8 mouse cellular contexts compared by ENCODE assay signal in the genomic region with DNA sequence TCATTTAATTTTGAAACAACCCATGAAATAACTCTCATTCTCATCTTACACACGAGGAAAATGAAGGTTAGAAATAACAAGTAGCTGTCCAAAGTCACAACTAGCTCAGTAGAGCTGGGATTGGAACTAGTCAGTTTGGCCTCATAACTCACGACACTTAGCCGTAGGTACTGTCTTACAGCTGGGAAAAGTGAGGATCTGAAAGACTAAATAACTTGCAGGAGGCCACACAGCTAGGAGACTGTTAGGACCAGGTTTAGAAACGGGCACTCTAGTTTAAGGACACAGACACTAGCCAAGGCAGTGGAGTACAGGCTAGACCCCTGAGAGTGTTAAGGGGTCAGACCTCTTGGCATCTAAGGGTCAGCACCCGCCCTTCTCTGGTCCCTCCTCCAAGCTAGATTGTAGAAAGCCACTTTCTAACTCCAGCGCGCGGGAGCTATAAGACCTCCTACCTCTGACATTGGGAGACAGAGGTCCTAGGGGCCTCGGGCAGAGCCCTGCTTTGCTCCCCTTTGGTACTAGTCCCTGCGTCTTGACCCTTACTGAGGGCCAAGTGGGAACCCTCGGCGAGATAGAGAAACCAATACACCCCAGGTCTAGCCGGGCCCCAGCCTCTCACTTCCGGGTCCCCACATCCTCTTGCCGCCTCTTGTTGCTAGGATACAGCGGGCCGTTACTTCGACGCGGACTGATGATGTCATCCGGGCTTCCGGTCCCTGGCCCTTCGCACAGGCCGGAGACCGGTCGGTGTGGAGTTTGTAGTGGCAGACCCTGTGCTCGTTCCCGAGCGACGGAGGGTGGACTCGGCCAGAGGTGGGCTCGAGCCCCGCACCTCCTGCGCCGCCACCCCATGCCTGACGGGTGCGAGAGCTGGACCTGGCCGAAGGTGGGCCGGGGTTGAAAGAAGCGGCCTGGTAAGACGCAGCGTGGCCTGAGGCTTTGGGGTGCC. TPM values are rescaled to one million over a fixed set of nuclear protein-coding genes. Genes with fewer than 3 reads are reported as not detected.
DNase-seq lines count a peak whose midpoint lies in the region; ATAC-seq and TF ChIP-seq lines count a peak whose summit lies in the region.

Glb1l (minus strand) TSS at position 678 of the 952 bp plus-strand sequence.
Stk16 (plus strand) TSS at position 703 of the 952 bp plus-strand sequence.

- DNase-seq in ES-E14 (ENCODE audit: low read depth, low spot score), result peak; percentile 91
- peak; percentile 95 for DNase-seq in cerebellum, adult 11-12 months
- peak; percentile 97 for DNase-seq in heart, postnatal 36 days
- peak; percentile 94 to 98 for DNase-seq in layer of hippocampus, adult 2 months (ENCODE audit: low spot score in 2 of 2)
- DNase-seq in lung, embryonic 14.5 days, result peak; percentile 99
- DNase-seq in thymus, adult 2 months, result peak; percentile 96

- in situ Hi-C loops in ES-E14 (cut with MboI; ENCODE audit: low sequenced_read_pairs in 2 of 2, unreplicated experiment in 2 of 2), result no loop called here

- WGBS in forebrain, embryonic 16.5 days, result 5% methylated on average over 42 of the region's 42 CpGs
- 5% methylated on average over 42 of the region's 42 CpGs for WGBS in lung, embryonic 14.5 days
- 4% methylated on average over 42 of the region's 42 CpGs for WGBS in olfactory bulb, adult 2 months
- 3% methylated on average over 42 of the region's 42 CpGs for WGBS in thymus, adult 2 months

- TF ChIP-seq CTCF in layer of hippocampus, adult 2 months (conservative IDR thresholded peaks at IDR 0.05), result no peak
- no peak for TF ChIP-seq CTCF in lung, embryonic 14.5 days (IDR thresholded peaks at IDR 0.05; ENCODE audit: low read depth)
- TF ChIP-seq CTCF in olfactory bulb, adult 2 months (IDR thresholded peaks at IDR 0.05; ENCODE audit: insufficient read depth, low read depth, low read length), result no peak
- TF ChIP-seq CTCF in thymus, adult 2 months (IDR thresholded peaks at IDR 0.05; ENCODE audit: borderline replicate concordance, control insufficient read depth, extremely low read depth, insufficient read depth, low read length, poor library complexity), result peak; percentile 16; the same call in 1 of the 2 replicates

- 0 out of 2 replicates have a peak, but pooled peaks cover 4% of the 10 kb centered on the region for H3K27me3 ChIP-seq in forebrain, embryonic 16.5 days (replicated peaks; ENCODE audit: control insufficient read depth, insufficient read depth, low read length)
- no peaks in the 10 kb centered on the region for H3K27me3 ChIP-seq in lung, embryonic 14.5 days (ENCODE audit: insufficient read depth, low read length)
- H3K27me3 ChIP-seq in thymus, adult 2 months (ENCODE audit: control insufficient read depth, insufficient read depth, low read length), result no peaks in the 10 kb centered on the region

- H3K4me2 ChIP-seq in forebrain, embryonic 16.5 days (ENCODE audit: low read length), result peak within 1 kb of the TSS; percentile 73
- peak within 1 kb of the TSS; percentile 72 for H3K4me2 ChIP-seq in lung, embryonic 14.5 days

- no peaks in the 10 kb centered on the region for H3K9me3 ChIP-seq in ES-E14 (ENCODE audit: control insufficient read depth, insufficient read depth, low read depth, low read length)
- H3K9me3 ChIP-seq in forebrain, embryonic 16.5 days (ENCODE audit: control insufficient read depth, low read length), result no peaks in the 10 kb centered on the region
- H3K9me3 ChIP-seq in lung, embryonic 14.5 days (ENCODE audit: low read depth, low read length), result no peaks in the 10 kb centered on the region

- no peak within 1 kb of the TSS for H3K27ac ChIP-seq in ES-E14 (ENCODE audit: insufficient read depth, low read depth, low read length, poor library complexity, severe bottlenecking)
- H3K27ac ChIP-seq in forebrain, embryonic 16.5 days (ENCODE audit: low read length), result no peak within 1 kb of the TSS; the same call in 1 of the 2 replicates
- peak within 1 kb of the TSS; percentile 96 for H3K27ac ChIP-seq in layer of hippocampus, adult 2 months
- H3K27ac ChIP-seq in lung, embryonic 14.5 days (ENCODE audit: low read depth), result peak within 1 kb of the TSS; percentile 42; the same call in 1 of the 2 replicates
- peak within 1 kb of the TSS; percentile 50; the same call in 1 of the 2 replicates for H3K27ac ChIP-seq in olfactory bulb, adult 2 months (ENCODE audit: insufficient read depth, low read depth, low read length)
- no peak within 1 kb of the TSS for H3K27ac ChIP-seq in thymus, adult 2 months (ENCODE audit: control insufficient read depth, insufficient read depth, low read length)

- H3K9ac ChIP-seq in ES-E14 (ENCODE audit: insufficient read depth, low read depth, low read length, poor library complexity, severe bottlenecking), result peak within 1 kb of the TSS; percentile 87
- peak within 1 kb of the TSS; percentile 92 for H3K9ac ChIP-seq in forebrain, embryonic 16.5 days (replicated peaks; ENCODE audit: low read depth, low read length)
- H3K9ac ChIP-seq in lung, embryonic 14.5 days, result peak within 1 kb of the TSS; percentile 93

- peaks cover 26% of the 10 kb centered on the region for H3K36me3 ChIP-seq in ES-E14 (ENCODE audit: control insufficient read depth, insufficient read depth, low read length, poor library complexity, severe bottlenecking)
- H3K36me3 ChIP-seq in forebrain, embryonic 16.5 days (ENCODE audit: control insufficient read depth, insufficient read depth), result peaks cover 7% of the 10 kb centered on the region
- H3K36me3 ChIP-seq in lung, embryonic 14.5 days (ENCODE audit: insufficient read depth), result peaks cover 37% of the 10 kb centered on the region
- peaks cover 8% of the 10 kb centered on the region for H3K36me3 ChIP-seq in thymus, adult 2 months (ENCODE audit: control insufficient read depth, insufficient read depth, low read length)

- TF ChIP-seq POLR2A in olfactory bulb, adult 2 months (IDR thresholded peaks at IDR 0.05; ENCODE audit: insufficient read depth, low read depth, low read length), result peak; percentile 50
- peak; percentile 70 for TF ChIP-seq POLR2A in thymus, adult 2 months (IDR thresholded peaks at IDR 0.05; ENCODE audit: control insufficient read depth, extremely low read depth, insufficient read depth, low read length, poor library complexity)

- peak; percentile 96 for ATAC-seq in forebrain, embryonic 16.5 days
- peak; percentile 93 for ATAC-seq in lung, embryonic 14.5 days (ENCODE audit: insufficient read depth)

- H3K4me3 ChIP-seq in ES-E14 (ENCODE audit: insufficient read depth in 1 of 2, low read depth in 1 of 2, low read length in 2 of 2, poor library complexity in 1 of 2, severe bottlenecking in 1 of 2), result peak within 1 kb of the TSS; percentile 74 to 90
- H3K4me3 ChIP-seq in forebrain, embryonic 16.5 days (replicated peaks; ENCODE audit: low read length), result peak within 1 kb of the TSS; percentile 96
- H3K4me3 ChIP-seq in layer of hippocampus, adult 2 months, result peak within 1 kb of the TSS; percentile 100
- peak within 1 kb of the TSS; percentile 91 for H3K4me3 ChIP-seq in lung, embryonic 14.5 days (ENCODE audit: low read depth, low read length)
- peak within 1 kb of the TSS; percentile 98 for H3K4me3 ChIP-seq in olfactory bulb, adult 2 months (ENCODE audit: insufficient read depth, low read depth, low read length)
- H3K4me3 ChIP-seq in thymus, adult 2 months (ENCODE audit: control insufficient read depth, insufficient read depth, low read length), result peak within 1 kb of the TSS; percentile 58

- intact Hi-C loops in heart, postnatal 36 days (cut with DNase I), result loop anchor here (5.0 kb wide), 1 partner anchor 107 kb away; the partner anchor contains the start of gene Dnpep

- H3K4me1 ChIP-seq in ES-E14 (ENCODE audit: control insufficient read depth in 2 of 2, insufficient read depth in 2 of 2, low read length in 2 of 2, poor library complexity in 1 of 2), result peaks cover 8 to 14% of the 10 kb centered on the region in 2 experiments
- peaks cover 31% of the 10 kb centered on the region for H3K4me1 ChIP-seq in forebrain, embryonic 16.5 days (replicated peaks; ENCODE audit: control insufficient read depth, insufficient read depth, low read length)
- H3K4me1 ChIP-seq in lung, embryonic 14.5 days (ENCODE audit: insufficient read depth), result peaks cover 4% of the 10 kb centered on the region; the same call in 1 of the 2 replicates
- peaks cover 28% of the 10 kb centered on the region for H3K4me1 ChIP-seq in olfactory bulb, adult 2 months (ENCODE audit: control insufficient read depth, insufficient read depth, low read length)
- H3K4me1 ChIP-seq in thymus, adult 2 months (replicated peaks; ENCODE audit: control insufficient read depth, insufficient read depth, low read length), result peaks cover 47% of the 10 kb centered on the region

TF ChIP-seq in ES-E14, 5 proteins besides CTCF, POLR2A, EP300 and RAD21:
- TF ChIP-seq ZNF384 (IDR thresholded peaks at IDR 0.05; ENCODE audit: low read depth, low read length) (no peak), HCFC1 (IDR thresholded peaks at IDR 0.05; ENCODE audit: borderline replicate concordance, insufficient read depth, low read length) (peak; percentile 84), ZC3H11A (IDR thresholded peaks at IDR 0.05; ENCODE audit: borderline replicate concordance, low read depth, low read length) (0 out of 2 replicates have a peak, but pooled peaks have one; percentile 17), CHD2 (IDR thresholded peaks at IDR 0.05; ENCODE audit: low read depth, low read length) (no peak), MAFK (IDR thresholded peaks at IDR 0.05; ENCODE audit: insufficient read depth, low read depth, low read length) (no peak)

RNA-seq across cellular contexts. Expression of gene Glb1l, which starts in this region (rescaled TPM):
- 5.8 and 7.6 TPM in 2 replicates for total RNA-seq in ES-E14 (2012; rRNA removed)
- polyA plus RNA-seq in forebrain, embryonic 16.5 days (2015; fragmentation: Nextera tagmentation; extraction: Ambion mirVana), result 20.7 and 22.0 TPM in 2 replicates
- 1 to 10 TPM; 2.5 to 4.0 TPM for total RNA-seq in heart, postnatal 36 days (2021)
- 10 to 100 TPM; 16.9 to 17.7 TPM for total RNA-seq in layer of hippocampus, adult 2 months (2021)
- polyA plus RNA-seq in lung, embryonic 14.5 days (2014; fragmentation: Nextera tagmentation; extraction: Ambion mirVana), result 16.0 and 16.7 TPM in 2 replicates
- not detected in 2 replicates for polyA plus RNA-seq in olfactory bulb, adult 2 months (2012; ENCODE audit: insufficient read depth, insufficient read length, low replicate concordance, missing spikeins)
- polyA plus RNA-seq in thymus, adult 2 months (2012; rRNA removed), result 11.7 and 14.4 TPM in 2 replicates

RNA-seq across cellular contexts. Expression of gene Stk16, which starts in this region (rescaled TPM):
- 63.6 and 103 TPM in 2 replicates for total RNA-seq in ES-E14 (2012; rRNA removed)
- polyA plus RNA-seq in forebrain, embryonic 16.5 days (2015; fragmentation: Nextera tagmentation; extraction: Ambion mirVana), result 130 and 151 TPM in 2 replicates
- 10 to 100 TPM; 38.1 to 41.0 TPM for total RNA-seq in heart, postnatal 36 days (2021)
- total RNA-seq in layer of hippocampus, adult 2 months (2021), result 10 to 100 TPM; 88.6 to 93.7 TPM
- 115 and 119 TPM in 2 replicates for polyA plus RNA-seq in lung, embryonic 14.5 days (2014; fragmentation: Nextera tagmentation; extraction: Ambion mirVana)
- not detected in 2 replicates for polyA plus RNA-seq in olfactory bulb, adult 2 months (2012; ENCODE audit: insufficient read depth, insufficient read length, low replicate concordance, missing spikeins)
- 340 and 342 TPM in 2 replicates for polyA plus RNA-seq in thymus, adult 2 months (2012; rRNA removed)

Comparison
In these comparisons a context has a peak if more than half of its experiments do, and no peak if none do; other contexts are left out.
1. RNA of gene Glb1l (polyA plus RNA-seq): 20.7 to 22.0 TPM in forebrain, embryonic 16.5 days, 16.0 to 16.7 TPM in lung, embryonic 14.5 days and 11.7 to 14.4 TPM in thymus, adult 2 months; not detected in olfactory bulb, adult 2 months; every median in the first group is over 10 times any median in the second.
2. H3K27ac ChIP-seq: peak in layer of hippocampus, adult 2 months (single experiment), lung, embryonic 14.5 days (single experiment) and olfactory bulb, adult 2 months (single experiment); none in ES-E14 (single experiment), forebrain, embryonic 16.5 days (single experiment) and thymus, adult 2 months (single experiment).
3. Peak in every context shown above with its lines, with median percentiles within 50 percentile points of each other: DNase-seq, H3K4me3 ChIP-seq and H3K9ac ChIP-seq.